ENCODE assay signal across 16 mouse cellular contexts in genomic region chr16:25737623-25738050, GRCm38 (mm10). TPM values are rescaled to one million over a fixed set of nuclear protein-coding genes. Genes with fewer than 3 reads are reported as not detected.
DNase-seq lines count a peak whose midpoint lies in the region; ATAC-seq and TF ChIP-seq lines count a peak whose summit lies in the region.
"Had no signal": no experiment of that assay in that cellular context is flagged by ENCODE, and none has a peak within 500 bp of the region (broad histone marks: within the 10 kb centered on the region; RNA-seq: fewer than 3 reads in every experiment).

No protein-coding gene starts in this region.

- no peak overlapping the region for H3K9ac ChIP-seq in forebrain, embryonic 13.5 days
- H3K9ac ChIP-seq in hindbrain, embryonic 15.5 days = no peak overlapping the region
- no peak overlapping the region for H3K9ac ChIP-seq in midbrain, postnatal 0 days (replicated peaks; ENCODE audit: low read length, poor library complexity, severe bottlenecking)
- H3K9ac ChIP-seq: embryonic facial prominence, embryonic 15.5 days; heart, embryonic 15.5 days; limb, embryonic 12.5 days had no signal

- peaks cover 3% of the 10 kb centered on the region; the same call in 1 of the 2 replicates for H3K4me1 ChIP-seq in forebrain, embryonic 13.5 days
- no peaks in the 10 kb centered on the region for H3K4me1 ChIP-seq in hindbrain, embryonic 15.5 days (replicated peaks)
- no peaks in the 10 kb centered on the region for H3K4me1 ChIP-seq in midbrain, postnatal 0 days (ENCODE audit: insufficient read depth, low read length)
- H3K4me1 ChIP-seq in cerebellum, adult 2 months (ENCODE audit: control insufficient read depth, insufficient read depth, low read length) = no peaks in the 10 kb centered on the region
- H3K4me1 ChIP-seq: embryonic facial prominence, embryonic 15.5 days; heart, embryonic 15.5 days; limb, embryonic 12.5 days had no signal

- no peaks in the 10 kb centered on the region for H3K36me3 ChIP-seq in forebrain, embryonic 13.5 days (ENCODE audit: poor library complexity, severe bottlenecking)
- no peaks in the 10 kb centered on the region for H3K36me3 ChIP-seq in hindbrain, embryonic 15.5 days
- H3K36me3 ChIP-seq in midbrain, postnatal 0 days (ENCODE audit: insufficient read depth, low read length) = no peaks in the 10 kb centered on the region
- H3K36me3 ChIP-seq: embryonic facial prominence, embryonic 15.5 days; heart, embryonic 15.5 days; limb, embryonic 12.5 days had no signal

- H3K4me2 ChIP-seq in forebrain, embryonic 13.5 days = no peak overlapping the region
- no peak overlapping the region for H3K4me2 ChIP-seq in hindbrain, embryonic 15.5 days
- no peak overlapping the region for H3K4me2 ChIP-seq in midbrain, postnatal 0 days (ENCODE audit: low read depth, low read length, poor library complexity, severe bottlenecking)
- H3K4me2 ChIP-seq: embryonic facial prominence, embryonic 15.5 days; heart, embryonic 15.5 days; limb, embryonic 12.5 days had no signal

- peak; percentile 90 for ATAC-seq in forebrain, embryonic 13.5 days
- ATAC-seq in hindbrain, embryonic 15.5 days (ENCODE audit: low FRiP score, low read depth) = 0 out of 2 replicates have a peak, but pooled peaks have one; percentile 34
- ATAC-seq in midbrain, postnatal 0 days (ENCODE audit: low FRiP score) = no peak

- WGBS in forebrain, embryonic 13.5 days = 11% methylated on average over 6 of the region's 6 CpGs
- 27% methylated on average over 6 of the region's 6 CpGs for WGBS in hindbrain, embryonic 15.5 days
- 15% methylated on average over 6 of the region's 6 CpGs for WGBS in midbrain, postnatal 0 days
- 17% methylated on average over 6 of the region's 6 CpGs for WGBS in cerebellum, adult 2 months

- H3K9me3 ChIP-seq in forebrain, embryonic 13.5 days (replicated peaks) = no peaks in the 10 kb centered on the region
- H3K9me3 ChIP-seq in hindbrain, embryonic 15.5 days = no peaks in the 10 kb centered on the region
- H3K9me3 ChIP-seq in midbrain, postnatal 0 days (ENCODE audit: low read length) = no peaks in the 10 kb centered on the region
- H3K9me3 ChIP-seq: embryonic facial prominence, embryonic 15.5 days; heart, embryonic 15.5 days; limb, embryonic 12.5 days had no signal

- peak overlapping the region; percentile 4; the same call in 1 of the 2 replicates for H3K27ac ChIP-seq in forebrain, embryonic 13.5 days
- H3K27ac ChIP-seq in hindbrain, embryonic 15.5 days (replicated peaks) = no peak overlapping the region
- H3K27ac ChIP-seq in midbrain, postnatal 0 days (ENCODE audit: low read depth, low read length) = no peak overlapping the region
- no peak overlapping the region for H3K27ac ChIP-seq in gastrocnemius, adult 2 months
- no peak overlapping the region for H3K27ac ChIP-seq in cerebellum, adult 2 months (ENCODE audit: insufficient read depth, low read length)
- H3K27ac ChIP-seq: embryonic facial prominence, embryonic 15.5 days; heart, embryonic 15.5 days; limb, embryonic 12.5 days; macrophage had no signal

- TF ChIP-seq POLR2A in cerebellum, adult 2 months (IDR thresholded peaks at IDR 0.05; ENCODE audit: borderline replicate concordance, insufficient read depth, low read length) = no peak

- no peaks in the 10 kb centered on the region for H3K27me3 ChIP-seq in forebrain, embryonic 13.5 days
- no peaks in the 10 kb centered on the region for H3K27me3 ChIP-seq in hindbrain, embryonic 15.5 days
- H3K27me3 ChIP-seq in midbrain, postnatal 0 days (ENCODE audit: insufficient read depth, low read length) = no peaks in the 10 kb centered on the region
- no peaks in the 10 kb centered on the region for H3K27me3 ChIP-seq in cerebellum, adult 2 months (ENCODE audit: control insufficient read depth, insufficient read depth, low read length)
- H3K27me3 ChIP-seq: CH12.LX; embryonic facial prominence, embryonic 15.5 days; heart, embryonic 15.5 days; limb, embryonic 12.5 days had no signal

- peak; percentile 46 for DNase-seq in retina, postnatal 1 day
- no peak for DNase-seq in retina, embryonic 14.5 days (ENCODE audit: low spot score)
- DNase-seq in midbrain, postnatal 0 days (ENCODE audit: low spot score) = peak; percentile 35
- DNase-seq in gastrocnemius, adult 2 months = no peak
- DNase-seq in cerebellum, adult 2 months = no peak
- DNase-seq: cerebellum, adult 8-10 months; kidney, postnatal 25 days; lung, adult 2 months; thymus, postnatal 25 days had no signal

- no peak for TF ChIP-seq CTCF in midbrain, postnatal 0 days (IDR thresholded peaks at IDR 0.05)
- TF ChIP-seq CTCF in gastrocnemius, adult 2 months (IDR thresholded peaks at IDR 0.05) = no peak
- TF ChIP-seq CTCF in cerebellum, adult 2 months (IDR thresholded peaks at IDR 0.05; ENCODE audit: borderline replicate concordance, insufficient read depth, low read depth, low read length) = no peak

- H3K4me3 ChIP-seq in forebrain, embryonic 13.5 days = no peak overlapping the region
- no peak overlapping the region for H3K4me3 ChIP-seq in hindbrain, embryonic 15.5 days
- no peak overlapping the region for H3K4me3 ChIP-seq in midbrain, postnatal 0 days (ENCODE audit: low read depth, low read length)
- H3K4me3 ChIP-seq in gastrocnemius, adult 2 months = no peak overlapping the region
- no peak overlapping the region for H3K4me3 ChIP-seq in cerebellum, adult 2 months (replicated peaks; ENCODE audit: insufficient read depth, low read depth, low read length)
- H3K4me3 ChIP-seq: embryonic facial prominence, embryonic 15.5 days; heart, embryonic 15.5 days; limb, embryonic 12.5 days had no signal

- intact Hi-C loops in gastrocnemius, adult 2 months (cut with DNase I) = no loop called here

RNA-seq across cellular contexts. Expression of gene Trp63, which starts 54.1 kb away (rescaled TPM):
- 0.12 and 0.16 TPM in 2 replicates for polyA plus RNA-seq in forebrain, embryonic 13.5 days (2015; fragmentation: Nextera tagmentation; extraction: Ambion mirVana)
- 0.12 and 0.28 TPM in 2 replicates for polyA plus RNA-seq in hindbrain, embryonic 15.5 days (2015; fragmentation: Nextera tagmentation; extraction: Ambion mirVana)
- 0.09 and 0.55 TPM in 2 replicates for total RNA-seq in midbrain, postnatal 0 days (2014; rRNA removed)
- polyA plus RNA-seq in midbrain, postnatal 0 days (2015; fragmentation: Nextera tagmentation; extraction: Ambion mirVana) = 0.10 and 0.16 TPM in 2 replicates
- total RNA-seq in gastrocnemius, adult 2 months (2021) = 10 to 100 TPM in 1 of 2 experiments, 1 to 10 TPM in 1; 6.7 to 13.3 TPM
- polyA plus RNA-seq in cerebellum, adult 2 months (2012; rRNA removed) = 0.82 and 1.2 TPM in 2 replicates
- polyA plus RNA-seq: macrophage had no signal

Comparison
In these comparisons a context has a peak if more than half of its experiments do, and no peak if none do; other contexts are left out.
1. DNase-seq: peak in retina, postnatal 1 day (single experiment) and midbrain, postnatal 0 days (single experiment); none in retina, embryonic 14.5 days (single experiment), gastrocnemius, adult 2 months (single experiment) and cerebellum, adult 2 months (0 of 2).